ENCODE assay signal across 19 mouse cellular contexts in the genomic region with DNA sequence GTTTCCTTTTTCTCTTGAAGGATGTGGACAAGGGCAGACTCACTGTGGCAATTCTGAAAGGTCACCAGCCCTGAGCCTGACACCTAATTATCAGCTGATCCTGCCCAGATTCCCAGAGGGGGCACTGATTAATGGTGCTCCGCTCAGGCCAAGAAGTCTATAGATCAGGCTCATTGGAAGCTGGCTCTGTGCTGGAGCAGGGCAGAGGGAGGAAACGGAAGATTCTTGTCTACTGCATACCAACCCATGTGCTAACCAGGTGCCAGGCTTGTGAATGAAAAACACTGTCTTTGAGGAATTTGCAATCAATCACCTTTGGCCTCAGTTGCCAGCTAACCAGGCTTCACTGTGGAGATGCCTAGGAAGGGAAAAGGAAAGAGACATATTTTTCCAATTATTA. TPM values are rescaled to one million over a fixed set of nuclear protein-coding genes. Genes with fewer than 3 reads are reported as not detected.
DNase-seq lines count a peak whose midpoint lies in the region; ATAC-seq lines count a peak whose summit lies in the region.
"Had no signal": no experiment of that assay in that cellular context is flagged by ENCODE, and none has a peak within 500 bp of the region (broad histone marks: within the 10 kb centered on the region; RNA-seq: fewer than 3 reads in every experiment).

No protein-coding gene starts in this region.

- H3K9me3 ChIP-seq in hindbrain, embryonic 11.5 days (ENCODE audit: control insufficient read depth, low read length), result no peaks in the 10 kb centered on the region
- H3K9me3 ChIP-seq in hindbrain, embryonic 16.5 days (ENCODE audit: control insufficient read depth, low read length), result no peaks in the 10 kb centered on the region
- H3K9me3 ChIP-seq in embryonic facial prominence, embryonic 10.5 days, result no peaks in the 10 kb centered on the region
- no peaks in the 10 kb centered on the region for H3K9me3 ChIP-seq in limb, embryonic 11.5 days (ENCODE audit: control insufficient read depth, low read length)
- H3K9me3 ChIP-seq: forebrain, embryonic 13.5 days; heart, embryonic 12.5 days; hindbrain, embryonic 12.5 days had no signal

- no peaks in the 10 kb centered on the region for H3K36me3 ChIP-seq in hindbrain, embryonic 11.5 days (ENCODE audit: control insufficient read depth, insufficient read depth, low read length)
- no peaks in the 10 kb centered on the region for H3K36me3 ChIP-seq in hindbrain, embryonic 16.5 days (ENCODE audit: control insufficient read depth, insufficient read depth, low read length)
- no peaks in the 10 kb centered on the region for H3K36me3 ChIP-seq in embryonic facial prominence, embryonic 10.5 days (replicated peaks)
- no peaks in the 10 kb centered on the region for H3K36me3 ChIP-seq in limb, embryonic 11.5 days (ENCODE audit: control insufficient read depth, insufficient read depth, low read length)
- H3K36me3 ChIP-seq: heart, embryonic 12.5 days; hindbrain, embryonic 12.5 days had no signal

- no peak overlapping the region for H3K4me3 ChIP-seq in hindbrain, embryonic 11.5 days (ENCODE audit: low read depth, low read length)
- no peak overlapping the region for H3K4me3 ChIP-seq in hindbrain, embryonic 16.5 days (ENCODE audit: low read length)
- H3K4me3 ChIP-seq in embryonic facial prominence, embryonic 10.5 days, result no peak overlapping the region
- no peak overlapping the region for H3K4me3 ChIP-seq in limb, embryonic 11.5 days (ENCODE audit: low read depth, low read length)
- H3K4me3 ChIP-seq: forebrain, embryonic 13.5 days; heart, adult 2 months; heart, embryonic 12.5 days; hindbrain, embryonic 12.5 days had no signal

- no peak overlapping the region for H3K4me2 ChIP-seq in hindbrain, embryonic 11.5 days (replicated peaks; ENCODE audit: low read depth, low read length)
- H3K4me2 ChIP-seq in hindbrain, embryonic 16.5 days (ENCODE audit: low read length), result no peak overlapping the region
- no peak overlapping the region for H3K4me2 ChIP-seq in limb, embryonic 11.5 days (ENCODE audit: low read depth, severe bottlenecking)
- H3K4me2 ChIP-seq: forebrain, embryonic 13.5 days; heart, embryonic 12.5 days; hindbrain, embryonic 12.5 days had no signal

- no peaks in the 10 kb centered on the region for H3K27me3 ChIP-seq in hindbrain, embryonic 11.5 days (ENCODE audit: control insufficient read depth, insufficient read depth, low read length)
- no peaks in the 10 kb centered on the region for H3K27me3 ChIP-seq in hindbrain, embryonic 16.5 days (replicated peaks; ENCODE audit: control insufficient read depth, insufficient read depth, low read length)
- H3K27me3 ChIP-seq in embryonic facial prominence, embryonic 10.5 days (replicated peaks; ENCODE audit: low read depth, poor library complexity, severe bottlenecking), result no peaks in the 10 kb centered on the region
- no peaks in the 10 kb centered on the region for H3K27me3 ChIP-seq in limb, embryonic 11.5 days (ENCODE audit: control insufficient read depth, insufficient read depth, low read length)
- H3K27me3 ChIP-seq: forebrain, embryonic 13.5 days; heart, embryonic 12.5 days; hindbrain, embryonic 12.5 days had no signal

- WGBS in hindbrain, embryonic 11.5 days, result 61% methylated on average over 2 of the region's 2 CpGs
- 61% methylated on average over 2 of the region's 2 CpGs for WGBS in hindbrain, embryonic 16.5 days
- 34% methylated on average over 2 of the region's 2 CpGs for WGBS in embryonic facial prominence, embryonic 10.5 days
- WGBS in limb, embryonic 11.5 days, result 8% methylated on average over 2 of the region's 2 CpGs

- no peaks in the 10 kb centered on the region for H3K4me1 ChIP-seq in hindbrain, embryonic 11.5 days (replicated peaks; ENCODE audit: control insufficient read depth, insufficient read depth, low read length)
- no peaks in the 10 kb centered on the region for H3K4me1 ChIP-seq in hindbrain, embryonic 16.5 days (ENCODE audit: control insufficient read depth, insufficient read depth, low read depth, low read length)
- peaks cover 8% of the 10 kb centered on the region for H3K4me1 ChIP-seq in embryonic facial prominence, embryonic 10.5 days
- H3K4me1 ChIP-seq in limb, embryonic 11.5 days (ENCODE audit: control insufficient read depth, insufficient read depth, low read length), result no peaks in the 10 kb centered on the region
- H3K4me1 ChIP-seq: forebrain, embryonic 13.5 days; heart, embryonic 12.5 days; hindbrain, embryonic 12.5 days had no signal

- no peak overlapping the region for H3K27ac ChIP-seq in hindbrain, embryonic 11.5 days (ENCODE audit: low read depth, low read length)
- no peak overlapping the region for H3K27ac ChIP-seq in hindbrain, embryonic 16.5 days (ENCODE audit: low read depth, low read length)
- no peak overlapping the region for H3K27ac ChIP-seq in embryonic facial prominence, embryonic 10.5 days (replicated peaks)
- H3K27ac ChIP-seq in limb, embryonic 11.5 days (replicated peaks; ENCODE audit: low read depth, low read length), result no peak overlapping the region
- H3K27ac ChIP-seq: forebrain, embryonic 13.5 days; heart, adult 2 months; hindbrain, embryonic 12.5 days had no signal

- no peak overlapping the region for H3K9ac ChIP-seq in hindbrain, embryonic 11.5 days (ENCODE audit: low read depth, low read length)
- H3K9ac ChIP-seq in hindbrain, embryonic 16.5 days (ENCODE audit: low read depth, low read length), result no peak overlapping the region
- H3K9ac ChIP-seq in limb, embryonic 11.5 days (ENCODE audit: low read length), result no peak overlapping the region
- H3K9ac ChIP-seq: forebrain, embryonic 13.5 days; heart, embryonic 12.5 days; hindbrain, embryonic 12.5 days had no signal

- no peak for ATAC-seq in hindbrain, embryonic 11.5 days (ENCODE audit: low FRiP score)
- no peak for ATAC-seq in hindbrain, embryonic 16.5 days
- ATAC-seq in limb, embryonic 11.5 days (ENCODE audit: insufficient number of reproducible peaks, low FRiP score, low TSS enrichment, low read depth), result no peak
- ATAC-seq: forebrain, embryonic 13.5 days; intestine, embryonic 16.5 days had no signal

- DNase-seq in hindbrain, embryonic 11.5 days (ENCODE audit: low spot score), result peak; percentile 24
- DNase-seq in embryo, embryonic 10.5 days (ENCODE audit: low spot score), result peak; percentile 63
- DNase-seq in embryonic facial prominence, embryonic 10.5 days (ENCODE audit: low spot score), result peak; percentile 44
- peak; percentile 29 for DNase-seq in limb, embryonic 11.5 days (ENCODE audit: low spot score)
- no peak for DNase-seq in ovary, postnatal 36 days (ENCODE audit: low spot score)
- no peak for DNase-seq in thymus, postnatal 10 days (ENCODE audit: low spot score in 2 of 2)
- no peak for DNase-seq in Muller cell, postnatal 12 days (ENCODE audit: inconsistent ontology term)
- DNase-seq: adrenal gland, adult 2 months; adrenal gland, postnatal 25 days; cerebellum, adult 18-20 months; cerebellum, adult 9-11 months; cerebellum, postnatal 36 days; gastrocnemius, postnatal 10 days; heart, adult 2 months had no signal

RNA-seq across cellular contexts. Expression of a gene that starts 39.2 kb away (rescaled TPM):
- polyA plus RNA-seq in hindbrain, embryonic 11.5 days (2014; fragmentation: Nextera tagmentation; extraction: Ambion mirVana), result 0.22 and 0.25 TPM in 2 replicates
- polyA plus RNA-seq in hindbrain, embryonic 16.5 days (2015; fragmentation: Nextera tagmentation; extraction: Ambion mirVana), result 8.7 and 9.7 TPM in 2 replicates
- polyA plus RNA-seq in embryonic facial prominence, embryonic 10.5 days (2016; fragmentation: Nextera tagmentation; extraction: Ambion mirVana), result 0.32 and 0.33 TPM in 2 replicates
- 0.04 and 0.07 TPM in 2 replicates for polyA plus RNA-seq in limb, embryonic 11.5 days (2014; fragmentation: Nextera tagmentation; extraction: Ambion mirVana)
- polyA plus RNA-seq: intestine, embryonic 16.5 days had no signal

Comparison
In these comparisons a context has a peak if more than half of its experiments do, and no peak if none do; other contexts are left out.
1. DNase-seq: peak in hindbrain, embryonic 11.5 days (single experiment), embryo, embryonic 10.5 days (single experiment), embryonic facial prominence, embryonic 10.5 days (single experiment) and limb, embryonic 11.5 days (single experiment); none in ovary, postnatal 36 days (single experiment), thymus, postnatal 10 days (0 of 2) and Muller cell, postnatal 12 days (single experiment).